Mouse (Mus musculus) splenic B cell, adult 2 months (primary cell): Measurements from ENCODE around the gene Afp.

Experiments
- DNase-seq: peaks from one replicate; pipeline ENCODE4 v3.0.0-alpha.2; 2011; ENCODE audit warnings: low read depth, low spot score
- H3K27me3 ChIP-seq: 2 replicates; pipeline ENCODE4 v1.6.1; 2012; ENCODE audit warnings: mild to moderate bottlenecking, low read length, moderate library complexity, mixed read lengths; ENCODE audit not compliant: control insufficient read depth, poor library complexity, insufficient read depth, severe bottlenecking
- H3K36me3 ChIP-seq: 2 replicates; pipeline ENCODE4 v1.6.1; 2012; ENCODE audit warnings: mild to moderate bottlenecking, low read length, moderate library complexity, mixed read lengths; ENCODE audit not compliant: control insufficient read depth, poor library complexity, insufficient read depth, severe bottlenecking

Gene Afp

DNA sequence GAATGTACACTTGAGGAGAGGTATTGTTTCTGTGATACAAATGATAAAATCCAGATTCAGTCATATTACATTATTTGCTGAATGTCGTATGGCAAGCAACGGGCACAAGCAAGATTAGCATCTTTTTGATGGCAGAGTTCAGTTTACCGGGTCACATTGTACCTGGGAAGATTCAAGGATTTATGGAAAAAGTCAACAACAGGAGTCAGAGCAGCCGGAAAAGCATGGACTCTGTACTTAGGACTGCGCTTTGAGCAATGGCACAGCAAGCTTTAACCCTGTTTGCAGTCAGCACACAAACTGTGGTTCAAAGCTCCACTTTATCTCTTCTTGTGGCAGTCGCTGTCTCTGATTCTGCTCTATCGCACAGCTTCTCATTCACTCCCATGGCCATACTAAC is 4.9 kb upstream of the Afp start:
- no peaks in the 10 kb centered on the region for H3K36me3 ChIP-seq
- H3K27me3 ChIP-seq = no peaks in the 10 kb centered on the region
- DNase-seq = no peak

DNA sequence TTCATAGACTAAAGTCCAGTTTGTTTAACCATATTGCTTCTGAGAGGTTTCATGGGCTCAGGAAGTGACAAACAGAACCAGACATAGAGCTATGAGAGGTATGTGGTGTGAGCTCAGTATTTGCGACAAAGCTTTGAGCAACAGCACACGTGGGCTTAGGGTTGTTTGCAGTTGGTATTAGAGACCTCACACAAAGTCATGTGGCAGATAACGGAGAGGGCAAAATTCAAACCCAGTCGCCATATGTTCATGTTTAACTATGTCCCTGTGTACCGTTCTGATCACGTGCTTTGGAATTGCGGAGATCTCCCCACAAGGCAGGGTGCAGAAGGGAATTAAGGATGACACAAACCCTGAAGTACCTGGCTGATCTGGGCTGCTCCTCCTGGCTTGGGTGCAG is 2.2 kb upstream of the Afp start:
- Histone ChIP-seq H3K27me3 (no peaks in the 10 kb centered on the region), H3K36me3 (no peaks in the 10 kb centered on the region)
- no peak for DNase-seq

- no peaks in the 10 kb centered on the region for H3K36me3 ChIP-seq
- H3K27me3 ChIP-seq = no peaks in the 10 kb centered on the region
- peak; percentile 69 for DNase-seq
Measured at GRCm38 (mm10) chr5:90492440-90492839, 1.9 kb downstream of the Afp start.

DNA sequence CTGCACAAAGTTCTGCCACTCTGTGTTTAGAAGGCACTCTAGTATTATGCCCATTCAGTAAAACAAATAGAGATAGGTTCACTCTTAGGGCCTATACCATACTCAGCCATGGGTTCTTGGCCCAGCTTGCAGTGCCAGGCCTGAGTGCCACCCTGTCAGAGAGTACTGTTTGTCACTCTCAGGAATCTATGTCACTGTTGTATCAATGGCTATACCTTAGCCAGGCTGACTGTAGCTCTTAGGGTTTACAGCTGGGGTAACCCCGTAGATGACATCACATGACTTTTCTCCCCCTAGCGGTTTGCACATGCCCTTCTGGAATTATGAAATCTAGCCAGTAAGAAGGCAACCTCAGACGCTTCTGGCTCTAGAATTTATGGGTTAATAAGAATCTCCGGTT is 3.8 kb downstream of the Afp start:
- no peak for DNase-seq
- Histone ChIP-seq H3K27me3 (no peaks in the 10 kb centered on the region), H3K36me3 (no peaks in the 10 kb centered on the region)

DNA sequence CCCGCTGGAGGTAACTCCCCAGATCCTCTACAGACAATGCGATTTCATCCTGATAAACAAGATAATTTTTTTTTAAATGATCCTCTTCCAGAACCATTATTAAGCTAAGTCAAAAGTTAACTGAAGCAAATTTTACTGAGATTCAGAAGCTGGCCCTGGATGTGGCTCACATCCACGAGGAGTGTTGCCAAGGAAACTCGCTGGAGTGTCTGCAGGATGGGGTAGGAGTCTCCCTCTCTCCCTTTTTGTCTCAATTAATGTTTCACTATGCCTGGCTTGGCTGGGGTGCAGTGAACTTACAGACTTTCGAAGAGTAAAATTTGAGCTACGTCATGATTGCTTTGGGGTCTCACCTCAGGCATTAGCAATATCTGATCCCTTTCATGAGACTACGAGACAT is 9.0 kb downstream of the Afp start:
- H3K36me3 ChIP-seq = no peaks in the 10 kb centered on the region

GRCm38 (mm10) chr5:90500714-90501113 is 10.2 kb downstream of the Afp start:
- H3K27me3 ChIP-seq = no peaks in the 10 kb centered on the region
- no peaks in the 10 kb centered on the region for H3K36me3 ChIP-seq

More for the DNA sequence above, 9.0 kb downstream of the Afp start:
- H3K27me3 ChIP-seq = no peaks in the 10 kb centered on the region
- no peak for DNase-seq

DNA sequence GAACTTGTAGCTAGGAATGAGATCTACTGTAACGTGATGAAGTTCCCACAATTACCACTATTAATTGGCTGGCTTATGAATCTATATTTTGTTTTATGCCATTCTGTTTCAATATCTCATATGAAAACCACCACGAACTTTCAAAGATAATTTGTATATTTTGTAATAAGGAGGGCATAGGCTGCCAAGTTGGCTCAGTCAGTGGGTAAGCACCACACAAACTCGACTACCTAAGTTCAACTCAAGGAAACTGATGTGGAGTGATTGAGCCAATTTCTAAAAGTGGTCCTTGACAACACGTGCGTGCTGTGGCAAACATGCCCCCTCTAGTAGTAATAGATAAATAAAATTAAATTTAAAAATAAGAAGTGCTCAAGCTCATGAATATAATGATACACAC is 11.2 kb downstream of the Afp start:
- no peak for DNase-seq

More at GRCm38 (mm10) chr5:90500714-90501113, 10.2 kb downstream of the Afp start:
- peak; percentile 78 for DNase-seq

GRCm38 (mm10) chr5:90504742-90505141 is 14.2 kb downstream of the Afp start:
- no peaks in the 10 kb centered on the region for H3K27me3 ChIP-seq
- H3K36me3 ChIP-seq = no peaks in the 10 kb centered on the region
- DNase-seq = peak; percentile 5

More for the DNA sequence above, 11.2 kb downstream of the Afp start:
- no peaks in the 10 kb centered on the region for H3K27me3 ChIP-seq
- no peaks in the 10 kb centered on the region for H3K36me3 ChIP-seq

GRCm38 (mm10) chr5:90506507-90506906 is 16.0 kb downstream of the Afp start:
- no peak for DNase-seq
- no peaks in the 10 kb centered on the region for H3K27me3 ChIP-seq
- no peaks in the 10 kb centered on the region for H3K36me3 ChIP-seq

- Histone ChIP-seq H3K27me3 (no peaks in the 10 kb centered on the region), H3K36me3 (no peaks in the 10 kb centered on the region)
- no peak for DNase-seq
Measured at GRCm38 (mm10) chr5:90507411-90507949, 16.9 kb downstream of the Afp start.

DNA sequence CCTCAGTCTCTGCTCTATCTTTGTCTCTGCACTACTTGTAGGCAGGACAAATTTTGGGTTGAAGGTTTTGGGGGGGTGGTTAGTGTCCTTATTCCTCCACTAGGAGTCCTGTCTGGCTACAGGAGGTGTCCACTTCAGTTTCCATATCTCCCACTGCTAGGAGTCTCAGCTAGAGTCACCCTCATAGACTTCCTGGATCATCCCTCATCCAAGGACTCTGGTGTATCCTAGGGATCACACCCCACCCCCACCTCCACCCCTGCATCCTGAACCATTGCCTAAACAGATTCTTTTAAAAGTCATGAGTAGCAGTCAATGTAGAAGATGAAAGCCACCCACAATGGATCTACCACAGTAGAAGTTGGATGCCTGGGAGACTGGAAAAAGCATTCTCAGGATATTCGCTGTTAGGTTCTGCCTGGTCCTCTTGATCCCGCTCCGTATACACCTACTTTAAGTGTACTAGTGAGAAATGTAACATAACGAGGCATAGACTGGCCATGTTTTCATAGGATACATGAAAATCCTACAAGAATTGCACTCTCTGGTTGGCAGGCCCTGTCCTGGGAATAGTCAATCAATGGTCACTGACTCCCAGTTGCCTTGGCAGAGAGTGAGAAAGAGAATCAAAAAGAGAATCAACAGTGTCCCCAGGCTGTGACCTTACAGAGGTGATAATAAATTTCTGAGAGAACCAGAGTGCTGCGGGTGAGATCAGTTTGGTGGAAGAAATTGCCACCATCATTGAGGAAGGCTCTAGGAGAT is 19.5 kb downstream of the Afp start:
- no peaks in the 10 kb centered on the region for H3K27me3 ChIP-seq
- DNase-seq = no peak
- no peaks in the 10 kb centered on the region for H3K36me3 ChIP-seq

- Histone ChIP-seq H3K36me3 (no peaks in the 10 kb centered on the region), H3K27me3 (no peaks in the 10 kb centered on the region)
- no peak for DNase-seq
Measured at GRCm38 (mm10) chr5:90512288-90512955, 21.9 kb downstream of the Afp start.

GRCm38 (mm10) chr5:90515561-90515960 is 25.0 kb downstream of the Afp start:
- H3K27me3 ChIP-seq = no peaks in the 10 kb centered on the region
- DNase-seq = no peak
- no peaks in the 10 kb centered on the region for H3K36me3 ChIP-seq

DNA sequence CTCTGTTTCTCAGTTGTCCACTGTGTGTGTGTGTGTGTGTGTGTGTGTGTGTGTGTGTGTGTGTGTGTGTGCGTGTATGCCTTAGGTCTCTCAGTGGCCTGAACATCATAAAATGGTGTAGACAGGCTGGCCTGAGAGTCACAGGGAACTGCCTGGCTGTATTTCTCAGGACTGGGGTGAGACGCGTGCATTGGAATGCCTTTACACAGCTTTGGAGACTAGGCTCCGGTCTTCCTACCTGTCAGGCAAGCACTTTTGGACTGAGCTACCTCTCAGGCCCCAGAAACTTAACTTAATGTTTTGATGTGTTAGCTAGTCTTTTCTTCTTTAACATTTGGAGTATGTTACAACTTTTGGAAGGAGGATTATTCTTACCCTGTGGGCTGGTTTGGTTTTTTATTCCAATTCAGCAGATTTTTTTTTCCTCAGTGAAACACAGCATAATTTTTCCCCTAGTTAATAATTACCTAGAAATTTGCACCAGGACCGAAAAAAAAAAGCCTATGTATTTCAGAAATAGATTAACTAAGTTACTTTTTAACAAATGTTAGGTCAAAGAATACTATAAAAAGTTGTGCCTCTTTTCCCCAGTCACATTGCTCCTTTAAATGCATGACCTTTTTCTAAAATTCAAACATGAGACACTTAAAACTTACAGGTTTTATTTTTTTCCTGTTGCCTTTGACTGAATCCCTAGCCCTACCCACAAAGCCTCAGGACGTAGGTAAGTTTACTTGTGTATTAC is 28.0 kb downstream of the Afp start, which contains the start of gene Afm:
Gene Afm, plus strand, starts transcription at position 577 of the 745 bp plus-strand sequence.
- DNase-seq = no peak

DNA sequence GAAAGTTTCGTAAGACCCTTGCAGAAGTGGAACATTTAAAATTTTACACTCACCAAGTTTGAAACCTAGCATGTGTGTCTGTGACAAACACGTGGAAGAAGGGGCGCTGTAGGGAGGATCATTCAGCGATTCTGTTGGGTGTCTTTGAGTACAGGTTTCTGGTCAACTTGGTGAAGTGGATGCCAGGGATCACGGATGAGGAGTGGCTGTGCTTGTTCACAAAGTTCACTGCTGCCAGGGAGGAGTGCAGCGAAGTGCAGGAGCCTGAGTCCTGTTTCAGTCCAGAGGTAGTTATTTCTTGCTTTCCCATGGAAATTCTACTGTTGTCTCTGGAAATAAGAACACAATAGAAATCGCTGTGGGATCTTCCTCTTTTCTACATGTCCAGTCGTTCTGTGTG is 60.7 kb downstream of the Afp start:
- no peaks in the 10 kb centered on the region for H3K36me3 ChIP-seq
- no peaks in the 10 kb centered on the region for H3K27me3 ChIP-seq
- DNase-seq = no peak

More for the DNA sequence above, 28.0 kb downstream of the Afp start, which contains the start of gene Afm:
- H3K27me3 ChIP-seq = no peaks in the 10 kb centered on the region
- H3K36me3 ChIP-seq = no peaks in the 10 kb centered on the region
